Mouse (Mus musculus): ENCODE results near the gene Pmm2.

Gene Pmm2

GRCm38 (mm10) chr16:8637217-8638051, at the start of gene Pmm2, which contains the start of gene Tmem186:
Gene Pmm2 (plus strand): TSS chr16:8637674.
Gene Tmem186 (minus strand): TSS chr16:8637712.
- peak; percentile 70 to 72 for DNase-seq (ENCODE audit: low spot score in 2 of 2)

GRCm38 (mm10) chr16:8595411-8595810, 42.1 kb upstream of the Pmm2 start:
- DNase-seq (ENCODE audit: low spot score in 2 of 2), result no peak

GRCm38 (mm10) chr16:8596336-8596735, 41.1 kb upstream of the Pmm2 start:
- no peak for DNase-seq (ENCODE audit: low spot score in 2 of 2)

- no peak for DNase-seq (ENCODE audit: low spot score in 2 of 2)
Measured at GRCm38 (mm10) chr16:8597516-8597915, 40.0 kb upstream of the Pmm2 start.

GRCm38 (mm10) chr16:8603789-8604188, 33.7 kb upstream of the Pmm2 start:
- no peak for DNase-seq (ENCODE audit: low spot score in 2 of 2)

GRCm38 (mm10) chr16:8610397-8610796, 27.1 kb upstream of the Pmm2 start:
- DNase-seq (ENCODE audit: low spot score in 2 of 2), result peak; percentile 50 to 57

GRCm38 (mm10) chr16:8612214-8613005, 25.1 kb upstream of the Pmm2 start:
- DNase-seq (ENCODE audit: low spot score in 2 of 2), result no peak

- no peak for DNase-seq (ENCODE audit: low spot score in 2 of 2)
Measured at GRCm38 (mm10) chr16:8613039-8613438, 24.4 kb upstream of the Pmm2 start.

GRCm38 (mm10) chr16:8613447-8613846, 24.0 kb upstream of the Pmm2 start:
- no peak for DNase-seq (ENCODE audit: low spot score in 2 of 2)

- DNase-seq (ENCODE audit: low spot score in 2 of 2), result no peak
Measured at GRCm38 (mm10) chr16:8619659-8620314, 17.7 kb upstream of the Pmm2 start.

GRCm38 (mm10) chr16:8620315-8621115, 17.0 kb upstream of the Pmm2 start:
- no peak for DNase-seq (ENCODE audit: low spot score in 2 of 2)

GRCm38 (mm10) chr16:8630419-8630818, 7.1 kb upstream of the Pmm2 start:
- no peak for DNase-seq (ENCODE audit: low spot score in 2 of 2)

- DNase-seq (ENCODE audit: low spot score in 2 of 2), result peak in 1 of 2 experiments; percentile 19
Measured at GRCm38 (mm10) chr16:8631428-8631827, 6.0 kb upstream of the Pmm2 start.

- DNase-seq (ENCODE audit: low spot score in 2 of 2), result peak; percentile 28 to 36
Measured at GRCm38 (mm10) chr16:8636867-8637216, 632 bp upstream of the Pmm2 start.

GRCm38 (mm10) chr16:8638131-8638530, 657 bp downstream of the Pmm2 start:
- no peak for DNase-seq (ENCODE audit: low spot score in 2 of 2)

GRCm38 (mm10) chr16:8639466-8640191, 2.2 kb downstream of the Pmm2 start:
- no peak for DNase-seq (ENCODE audit: low spot score in 2 of 2)

- DNase-seq (ENCODE audit: low spot score in 2 of 2), result peak; percentile 25 to 50
Measured at GRCm38 (mm10) chr16:8643855-8644254, 6.4 kb downstream of the Pmm2 start.

GRCm38 (mm10) chr16:8645546-8645945, 8.1 kb downstream of the Pmm2 start:
- DNase-seq (ENCODE audit: low spot score in 2 of 2), result no peak

GRCm38 (mm10) chr16:8650007-8650406, 12.5 kb downstream of the Pmm2 start:
- DNase-seq (ENCODE audit: low spot score in 2 of 2), result no peak

- no peak for DNase-seq (ENCODE audit: low spot score in 2 of 2)
Measured at GRCm38 (mm10) chr16:8655108-8655507, 17.6 kb downstream of the Pmm2 start.

- DNase-seq (ENCODE audit: low spot score in 2 of 2), result no peak
Measured at GRCm38 (mm10) chr16:8655599-8655998, 18.1 kb downstream of the Pmm2 start.

Data from thymus, postnatal 10 days (tissue).